Mouse (Mus musculus) cerebellum, adult 8-10 months (tissue): ENCODE data around the gene Dvl2.
"Not testable (repeated sequence)": the region's sequence is repeated elsewhere in the genome, so short reads cannot be mapped to it uniquely, and the experiment has no call there.

Experiments
- DNase-seq: peaks from one replicate; pipeline ENCODE4 v3.0.0; 2022

Gene Dvl2

DNA sequence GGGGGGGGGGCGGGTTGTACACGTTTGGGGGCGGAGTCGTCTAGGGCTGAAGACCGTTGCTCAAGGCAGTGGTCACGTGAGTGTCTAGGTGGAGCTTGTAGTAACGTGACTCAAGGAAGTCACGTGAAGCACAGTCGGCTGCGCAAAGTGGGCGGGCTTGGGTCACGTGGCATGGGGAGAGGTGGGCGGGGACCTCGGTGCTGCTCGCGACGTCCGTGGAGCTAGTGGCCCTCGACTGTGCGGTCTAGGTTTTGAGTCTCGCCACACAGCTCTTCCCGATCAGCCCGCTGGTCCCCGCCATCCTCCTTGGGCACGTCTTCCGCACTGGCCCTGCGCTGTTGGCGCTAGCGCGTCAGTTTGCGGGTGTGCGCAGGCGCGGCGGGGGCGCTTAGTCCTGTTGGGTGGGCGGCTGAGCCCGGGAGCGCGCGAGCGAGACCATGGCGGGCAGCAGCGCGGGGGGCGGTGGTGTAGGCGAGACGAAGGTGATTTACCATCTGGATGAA, at the start of gene Dvl2:
TSS of gene Dvl2 (plus strand) at position 200 of the 503 bp plus-strand sequence.
- peak; percentile 83 for DNase-seq

DNA sequence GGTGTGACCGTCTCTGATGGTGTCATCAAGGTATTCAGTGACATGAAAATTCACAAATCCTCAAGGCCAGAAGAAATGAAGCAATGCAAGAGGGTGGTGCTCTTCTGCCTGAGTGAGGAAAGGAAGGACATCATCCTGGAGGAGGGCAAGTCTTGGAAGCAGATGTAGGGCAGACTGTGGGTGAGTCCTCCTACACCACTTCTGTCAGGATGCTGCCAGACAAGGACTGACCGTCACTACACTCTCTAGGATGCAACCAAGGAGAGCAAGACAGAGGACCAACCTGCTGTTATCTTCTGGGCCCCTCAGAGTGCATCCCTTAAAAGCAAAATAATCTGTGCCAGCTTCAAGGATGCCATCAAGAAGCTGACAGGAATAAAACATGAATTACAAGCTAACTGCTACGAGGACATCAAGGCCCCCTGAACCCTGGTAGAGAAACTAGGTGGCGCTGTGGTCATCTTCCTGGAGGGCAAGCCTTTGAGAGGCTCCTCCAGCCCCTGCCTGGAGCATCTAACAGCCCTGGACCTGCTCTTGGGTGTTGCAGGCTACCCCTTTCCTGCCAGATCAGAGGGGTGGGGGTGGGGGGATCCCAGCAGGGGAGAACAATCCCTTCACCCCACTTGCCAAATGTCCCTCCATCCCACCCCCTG, 49.5 kb upstream of the Dvl2 start:
- DNase-seq, result no peak

DNA sequence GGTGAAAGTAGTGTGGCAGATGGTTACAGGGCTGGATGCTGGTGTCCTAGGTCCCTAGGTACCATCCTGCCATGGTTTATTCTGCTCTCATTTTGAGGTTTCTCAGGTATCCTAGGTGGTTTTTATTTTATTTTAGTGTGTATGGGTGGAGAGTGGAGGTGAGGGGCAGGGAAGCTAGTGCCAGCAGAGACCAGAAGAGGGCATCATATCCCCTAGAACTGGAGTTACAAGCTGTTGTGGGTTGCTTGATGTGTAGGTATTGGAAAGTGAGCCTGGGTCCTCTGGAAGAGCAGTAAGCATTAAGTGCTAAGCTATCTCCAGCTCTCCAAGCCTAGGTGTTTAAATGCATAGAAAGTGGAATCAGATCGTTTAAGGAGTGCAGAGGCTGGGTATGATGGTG, 48.1 kb upstream of the Dvl2 start:
- no peak for DNase-seq

DNA sequence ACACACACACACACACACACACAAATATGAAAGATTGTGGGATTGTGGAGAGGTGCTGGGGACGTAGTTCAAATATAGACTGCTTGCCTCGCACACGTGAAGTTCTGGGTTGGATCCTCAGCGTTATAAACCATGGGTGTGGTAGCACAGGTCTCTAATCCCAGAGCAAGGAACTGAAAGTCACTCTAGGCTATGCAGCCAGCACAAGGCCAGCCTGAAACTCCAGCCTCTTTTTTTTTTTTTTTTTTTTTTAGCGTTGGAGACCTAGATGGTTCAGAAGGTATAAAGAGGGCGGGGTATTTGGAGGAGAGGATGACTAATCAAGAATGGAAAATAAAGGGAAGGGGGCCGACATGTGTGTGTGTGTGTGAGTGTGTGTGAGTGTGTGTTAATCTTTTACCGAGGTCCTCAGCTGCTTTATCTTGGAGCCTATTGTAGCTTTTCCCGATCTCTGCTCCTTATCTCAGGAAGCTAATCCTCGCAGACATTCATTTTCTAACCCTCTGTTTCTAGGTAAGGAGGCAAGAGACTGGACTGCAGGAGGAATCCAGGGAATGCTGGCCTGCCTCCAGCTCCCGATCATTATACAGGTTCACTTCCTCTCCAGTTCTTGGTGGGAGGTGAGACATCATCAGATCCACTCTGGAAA, 47.0 kb upstream of the Dvl2 start:
- DNase-seq, result no peak

DNA sequence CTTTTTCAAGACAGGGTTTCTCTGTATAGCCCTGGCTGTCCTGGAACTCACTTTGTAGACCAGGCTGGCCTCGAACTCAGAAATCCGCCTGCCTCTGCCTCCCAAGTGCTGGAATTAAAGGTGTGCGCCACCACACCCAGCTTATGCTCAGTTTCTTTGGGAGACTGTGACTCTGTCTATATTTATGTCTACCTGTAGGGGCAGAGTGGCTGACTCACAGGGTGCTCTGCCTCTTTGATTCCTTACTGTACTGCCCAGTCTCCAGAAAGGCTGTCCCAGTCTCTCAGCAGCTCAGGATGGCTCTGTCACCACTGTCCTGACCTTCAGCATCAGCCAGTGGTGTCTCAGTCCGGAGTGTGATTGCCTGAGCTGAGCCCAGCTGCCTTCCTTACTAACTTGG, 44.8 kb upstream of the Dvl2 start:
- not testable (repeated sequence) for DNase-seq

DNA sequence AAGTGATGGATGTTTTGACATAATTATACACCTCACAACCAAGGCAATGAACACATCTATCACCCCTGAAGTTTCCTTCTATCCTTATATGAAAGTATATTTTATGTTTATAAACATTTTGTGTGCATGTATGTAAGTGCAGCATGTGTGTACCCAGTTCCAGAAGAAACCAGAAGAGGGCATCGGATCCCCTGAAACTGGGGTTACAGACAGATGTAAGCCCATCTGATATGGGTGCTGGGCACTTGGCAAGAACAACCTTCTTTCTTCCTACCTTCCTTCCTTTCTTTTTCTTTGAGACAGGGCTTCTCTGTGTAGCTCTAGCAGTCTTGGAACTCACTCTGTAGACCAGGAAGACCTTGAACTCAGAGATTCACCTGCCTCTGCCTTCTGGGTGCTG, 44.2 kb upstream of the Dvl2 start:
- no peak for DNase-seq

DNA sequence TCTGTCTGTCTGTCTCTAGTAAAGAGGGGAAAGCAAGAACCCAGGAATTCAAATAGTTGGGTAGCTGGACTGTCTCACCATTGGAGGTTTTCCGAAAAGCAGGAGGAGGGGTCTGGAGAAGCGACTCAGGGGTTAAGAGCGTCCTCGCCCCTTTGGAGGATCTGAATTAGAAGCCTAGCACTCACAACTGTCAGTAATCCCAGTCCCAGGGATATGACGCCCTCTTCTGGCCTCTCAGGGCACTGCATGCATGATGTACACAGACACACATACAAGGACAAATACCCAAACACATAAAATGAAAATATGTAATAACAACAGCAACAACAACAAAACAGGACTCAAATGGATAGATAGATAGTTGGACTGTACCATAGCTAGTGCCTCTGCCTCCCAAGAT, 39.8 kb upstream of the Dvl2 start:
- no peak for DNase-seq

DNA sequence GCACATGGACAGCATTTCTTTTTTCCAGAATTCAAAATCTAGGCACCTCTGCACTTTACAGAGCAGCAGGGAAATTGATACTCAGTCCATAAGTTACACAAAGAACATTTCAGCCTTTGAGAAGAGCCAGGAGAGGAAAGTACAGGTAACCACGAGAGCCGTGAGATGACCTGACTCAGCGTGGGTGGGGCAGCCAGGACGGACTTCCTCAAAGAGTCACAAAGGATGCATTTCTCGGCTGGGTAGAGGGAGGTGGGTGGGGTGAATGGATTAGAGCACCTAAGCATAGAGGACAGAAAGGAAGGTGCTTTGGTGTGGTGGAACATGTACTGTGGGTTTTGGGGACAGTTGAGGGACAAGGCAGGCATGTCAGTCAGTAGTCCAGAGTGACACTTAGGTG, 38.6 kb upstream of the Dvl2 start:
- DNase-seq, result no peak

DNA sequence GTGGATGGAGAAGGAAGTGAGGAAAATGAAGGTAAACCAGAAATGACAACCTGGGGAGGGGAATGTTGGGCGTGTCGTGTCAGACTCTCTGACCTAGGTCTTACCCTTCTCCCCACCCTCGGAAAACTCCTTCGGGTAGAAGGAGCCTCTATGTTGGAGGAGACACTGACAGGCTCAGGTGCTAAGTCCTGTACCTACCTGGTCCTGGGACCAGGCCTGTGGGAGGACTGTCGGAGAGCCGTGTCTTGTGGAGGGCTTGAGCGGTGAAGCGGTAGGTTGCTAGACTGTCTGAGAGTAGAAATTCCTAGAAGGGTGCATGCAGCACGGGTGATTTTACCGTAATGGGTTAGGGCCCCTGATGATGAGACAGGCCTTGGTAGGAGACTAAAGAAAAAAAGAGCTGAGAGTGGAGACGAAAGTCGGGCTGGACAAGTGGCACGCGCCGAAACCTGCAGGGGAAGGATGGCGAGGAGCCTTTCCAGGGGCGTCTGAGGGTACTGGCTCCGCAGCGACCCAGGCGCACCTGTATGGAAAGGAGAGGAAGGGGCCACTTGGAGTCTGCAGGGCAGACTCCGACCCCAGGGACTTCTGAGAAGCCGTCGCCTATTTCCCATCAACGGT, 35.6 kb upstream of the Dvl2 start, which contains the start of gene Cldn7:
TSS of gene Cldn7 (plus strand) at position 130 of the 621 bp plus-strand sequence.
- DNase-seq, result no peak

DNA sequence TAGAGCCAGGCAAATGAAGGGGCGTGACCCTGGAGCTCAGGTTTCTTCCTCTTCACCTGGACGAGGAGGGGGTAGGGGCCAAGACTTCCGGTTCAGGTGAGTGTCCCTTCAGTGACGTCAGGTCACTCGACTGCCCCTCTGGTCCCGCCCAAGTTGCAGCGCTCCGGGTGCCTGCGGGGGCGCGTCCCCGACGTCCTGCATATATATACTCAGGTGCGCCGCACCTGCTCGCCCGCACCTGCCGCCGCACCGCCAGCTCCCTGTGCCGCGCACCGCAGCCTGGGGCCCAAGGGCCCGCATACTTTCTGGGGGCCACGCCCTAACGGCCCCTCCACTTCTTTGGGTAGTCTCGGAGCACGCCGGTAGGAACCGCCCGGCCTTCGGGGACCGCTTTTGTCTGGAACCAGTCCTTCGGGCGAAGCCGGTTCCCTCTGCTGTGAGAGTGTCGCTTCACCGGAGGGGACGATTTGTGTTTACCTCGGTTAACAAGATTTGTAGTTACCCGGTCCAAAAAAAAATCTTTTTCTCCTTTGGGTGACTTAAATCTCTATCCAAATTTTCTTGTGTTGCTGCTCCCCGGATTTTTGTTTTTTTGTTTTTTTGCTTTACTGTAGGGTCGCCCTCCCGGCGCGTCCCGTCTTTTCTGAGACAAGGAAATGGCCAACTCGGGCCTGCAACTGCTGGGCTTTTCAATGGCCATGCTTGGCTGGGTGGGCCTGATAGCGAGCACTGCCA, 35.0 kb upstream of the Dvl2 start:
- DNase-seq, result no peak

DNA sequence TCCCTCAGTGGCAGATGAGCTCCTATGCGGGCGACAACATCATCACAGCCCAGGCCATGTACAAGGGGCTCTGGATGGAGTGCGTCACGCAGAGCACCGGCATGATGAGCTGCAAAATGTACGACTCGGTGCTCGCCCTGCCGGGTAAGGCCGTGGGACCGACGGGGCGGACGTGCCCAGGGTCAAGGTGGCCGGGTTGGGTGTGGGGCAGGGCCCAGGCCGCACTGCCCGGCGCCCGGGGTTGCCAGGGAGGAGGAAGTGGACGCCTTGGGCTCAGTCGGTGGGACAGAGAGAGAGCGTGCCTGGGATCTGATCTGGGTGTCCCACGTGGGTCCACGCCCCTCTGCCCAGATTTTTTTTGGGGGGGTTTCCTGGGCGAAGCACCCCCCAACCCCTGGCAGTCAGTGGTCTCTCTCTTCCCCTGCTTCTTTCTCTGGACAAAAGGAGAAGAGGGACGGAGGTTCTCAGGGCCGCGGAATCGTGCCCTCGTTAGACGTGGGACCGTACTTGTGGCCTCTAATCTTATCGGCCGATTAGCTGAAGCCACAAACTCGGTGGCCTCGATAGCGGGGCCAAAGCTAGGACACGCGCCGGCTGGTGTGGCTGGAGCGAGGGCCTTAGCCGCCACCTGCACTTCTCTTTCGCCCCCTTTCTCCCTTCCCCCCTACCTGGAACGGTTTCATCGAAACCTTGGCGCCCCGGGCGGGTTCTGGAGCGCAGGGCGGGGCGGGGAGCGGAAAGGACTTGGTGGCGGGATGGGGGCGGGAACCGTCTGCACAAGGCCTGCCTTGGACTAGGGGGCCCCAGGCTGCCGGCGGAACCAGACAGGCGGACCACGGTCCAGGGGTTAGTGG, 34.2 kb upstream of the Dvl2 start:
- no peak for DNase-seq

DNA sequence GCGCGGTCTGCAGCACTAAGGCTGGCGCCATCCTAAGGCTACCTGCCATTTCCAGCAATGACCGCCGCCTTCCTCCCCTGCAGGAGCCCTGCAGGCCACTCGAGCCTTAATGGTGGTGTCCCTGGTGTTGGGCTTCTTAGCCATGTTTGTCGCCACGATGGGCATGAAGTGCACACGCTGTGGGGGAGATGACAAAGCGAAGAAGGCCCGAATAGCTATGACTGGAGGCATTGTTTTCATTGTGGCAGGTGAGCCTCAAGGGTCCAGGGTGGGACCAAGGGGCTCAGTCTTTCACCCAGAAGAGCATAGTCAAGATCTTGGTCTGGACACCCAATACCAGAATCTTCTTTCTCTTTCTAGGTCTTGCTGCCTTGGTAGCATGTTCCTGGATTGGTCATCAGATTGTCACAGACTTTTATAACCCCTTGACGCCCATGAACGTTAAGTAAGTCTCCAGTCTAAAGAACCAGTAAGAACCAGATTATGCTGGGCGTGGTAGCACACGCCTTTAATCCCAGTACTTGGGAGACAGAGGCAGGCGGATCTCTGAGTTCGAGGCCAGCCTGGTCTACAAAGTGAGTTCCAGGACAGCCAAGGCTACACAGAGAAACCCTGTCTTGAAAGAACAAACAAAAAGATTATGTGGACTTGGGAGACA, 33.4 kb upstream of the Dvl2 start:
- DNase-seq, result no peak

DNA sequence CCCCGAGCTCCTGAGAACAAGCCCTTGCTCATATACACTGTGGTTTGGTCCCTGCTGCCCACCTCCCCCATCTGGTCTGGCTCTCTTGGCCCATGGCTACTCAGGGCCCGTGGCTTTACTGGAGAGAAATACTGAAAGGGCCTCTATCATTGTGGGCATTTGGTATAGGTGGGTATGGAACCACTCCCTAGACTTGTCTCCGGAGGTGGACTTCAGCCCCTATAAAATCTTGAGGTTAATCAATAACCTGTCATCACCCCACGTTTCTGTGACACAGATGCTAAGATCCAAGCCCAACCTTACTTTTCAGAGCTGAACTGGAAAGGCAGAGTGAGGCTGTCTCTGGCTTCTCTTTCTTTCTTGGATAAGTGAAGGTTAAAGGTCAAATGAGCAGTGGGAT, 31.6 kb upstream of the Dvl2 start:
- DNase-seq, result no peak

DNA sequence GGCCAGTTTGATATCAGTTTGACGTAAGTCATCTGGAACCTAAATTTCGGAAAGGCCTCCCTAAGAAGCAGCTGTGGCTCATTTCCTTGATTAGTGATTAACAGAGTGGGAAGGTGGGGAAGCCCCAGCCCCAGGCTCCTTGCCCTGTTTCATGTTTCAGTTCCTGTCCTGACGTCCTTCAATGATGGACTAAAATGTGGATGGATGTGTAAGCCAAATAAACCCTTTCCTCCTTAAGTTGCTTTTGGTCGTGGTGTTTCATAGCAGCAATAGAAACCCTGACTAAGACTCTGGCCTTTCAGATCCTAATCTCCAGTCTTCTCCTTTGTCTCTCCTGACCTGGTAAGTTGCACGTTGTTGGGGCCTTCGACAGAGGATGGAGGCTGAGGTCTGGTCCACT, 30.2 kb upstream of the Dvl2 start:
- DNase-seq, result no peak

DNA sequence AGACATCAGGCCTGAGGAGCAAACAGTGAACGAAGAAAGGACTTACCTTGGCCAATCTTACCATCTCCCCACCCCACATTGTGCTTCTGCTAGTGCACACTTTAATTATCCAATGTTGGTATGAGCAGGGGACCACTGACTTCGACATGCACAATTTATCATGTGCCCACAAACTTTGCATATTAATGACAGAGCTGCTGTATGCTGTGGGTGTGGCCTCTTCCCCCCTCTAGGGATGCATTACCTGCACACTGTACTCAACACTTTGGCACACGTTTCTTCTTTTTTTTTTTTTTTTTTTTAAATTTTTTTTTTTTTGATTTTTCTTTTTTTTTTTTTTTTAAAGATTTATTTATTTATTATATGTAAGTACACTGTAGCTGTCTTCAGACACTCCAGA, 29.6 kb upstream of the Dvl2 start:
- DNase-seq, result no peak

DNA sequence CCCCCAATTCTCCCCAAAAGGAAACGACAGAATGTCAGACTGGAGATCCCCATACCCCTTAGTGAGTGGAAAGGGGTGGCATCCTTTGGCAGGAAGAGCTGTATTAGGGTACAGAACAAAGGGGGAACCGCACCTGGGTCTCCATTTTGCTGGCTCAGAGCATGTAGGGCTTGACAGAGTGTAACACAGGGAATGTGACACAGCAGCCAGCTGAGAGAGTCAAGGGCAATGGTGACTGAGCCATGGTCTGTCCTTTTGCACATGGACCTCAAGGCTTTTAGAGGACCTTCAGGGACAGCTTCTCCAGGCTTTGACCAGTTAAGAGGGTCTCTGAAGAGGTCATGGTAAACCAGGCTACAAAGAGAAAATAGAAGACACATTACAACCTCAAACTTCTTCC, 25.5 kb upstream of the Dvl2 start:
- DNase-seq, result no peak

DNA sequence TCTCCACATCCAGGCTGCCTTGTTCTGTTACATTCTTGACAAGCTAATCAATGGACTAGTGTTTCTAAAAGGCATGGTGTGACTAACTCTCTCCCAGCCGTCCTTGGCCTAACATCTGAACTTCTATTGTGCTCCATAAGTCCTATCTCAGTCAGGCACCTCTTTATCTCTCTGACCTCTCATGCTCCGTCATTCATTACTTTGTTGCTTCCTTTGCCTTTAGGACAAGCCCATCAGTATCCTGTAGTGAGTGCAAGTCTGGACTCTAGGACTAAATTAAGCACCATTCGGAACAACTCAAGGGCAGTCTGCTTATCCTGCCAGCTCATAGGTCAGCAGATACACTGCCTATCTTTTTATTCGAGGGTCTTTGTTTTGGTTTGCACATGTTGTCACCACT, 24.1 kb upstream of the Dvl2 start:
- no peak for DNase-seq

DNA sequence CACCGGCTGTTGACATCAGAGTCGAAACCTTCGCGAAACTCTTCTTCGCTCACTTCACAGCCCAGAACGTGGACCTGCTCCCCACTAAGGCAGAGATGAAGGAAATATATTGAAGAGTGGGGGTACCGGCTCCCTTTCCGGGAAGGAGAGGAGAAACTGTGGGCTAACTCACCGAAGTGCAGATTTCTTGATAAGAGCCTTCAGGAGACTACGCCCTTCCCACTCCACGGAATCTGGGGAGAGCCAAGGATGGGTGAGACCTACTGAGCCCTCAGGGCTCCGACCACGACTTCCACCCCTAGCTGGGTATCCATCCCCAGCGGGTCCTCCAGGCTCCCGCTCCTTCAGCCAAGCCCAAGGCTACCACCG, 20.6 kb upstream of the Dvl2 start:
- DNase-seq, result no peak

DNA sequence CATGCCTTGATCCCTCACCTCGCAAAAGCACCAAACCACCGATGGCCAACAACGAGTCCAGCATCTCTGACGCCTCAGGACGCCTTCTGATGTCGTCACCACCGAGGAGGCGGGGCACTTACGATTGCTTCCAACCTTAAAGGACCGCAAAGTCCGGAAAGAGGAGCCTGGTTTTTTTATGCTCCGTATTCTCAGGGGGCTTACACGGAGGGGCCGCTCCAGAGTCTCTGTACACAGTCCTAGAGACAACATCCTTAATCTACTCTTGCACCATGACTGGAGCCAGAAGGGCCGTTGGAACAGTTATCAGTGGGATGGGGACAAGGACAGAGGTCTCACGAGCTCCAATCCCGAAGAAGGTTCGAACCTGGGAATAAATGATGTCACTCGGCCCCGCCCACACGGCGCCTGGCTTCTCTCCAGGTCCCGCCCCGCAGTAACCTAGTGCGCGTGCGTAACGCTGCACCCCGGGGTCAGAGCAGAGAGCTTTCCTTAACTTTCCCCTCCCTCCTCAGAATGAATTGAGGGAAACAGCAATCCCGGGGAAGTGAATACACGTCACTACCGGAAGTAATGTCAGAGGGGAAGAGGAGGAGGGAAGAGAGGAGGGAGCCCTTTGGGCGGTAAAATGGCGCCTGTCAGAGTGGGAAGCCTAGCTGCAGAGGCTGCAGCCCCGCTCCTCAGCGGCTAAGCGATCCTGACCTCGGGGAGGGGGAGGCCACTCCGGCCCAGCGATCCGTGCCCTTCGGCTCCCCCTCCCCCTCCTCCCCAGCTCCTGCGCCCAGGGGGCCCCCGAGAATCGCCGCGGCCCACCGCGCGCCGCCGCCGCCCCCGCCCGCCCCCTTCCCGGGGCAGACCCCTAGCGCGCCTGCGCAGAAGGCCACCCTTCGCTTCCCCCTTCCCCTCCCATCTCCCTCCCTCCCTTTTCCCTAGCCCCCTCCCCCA, 19.9 kb upstream of the Dvl2 start:
- peak; percentile 100 for DNase-seq

DNA sequence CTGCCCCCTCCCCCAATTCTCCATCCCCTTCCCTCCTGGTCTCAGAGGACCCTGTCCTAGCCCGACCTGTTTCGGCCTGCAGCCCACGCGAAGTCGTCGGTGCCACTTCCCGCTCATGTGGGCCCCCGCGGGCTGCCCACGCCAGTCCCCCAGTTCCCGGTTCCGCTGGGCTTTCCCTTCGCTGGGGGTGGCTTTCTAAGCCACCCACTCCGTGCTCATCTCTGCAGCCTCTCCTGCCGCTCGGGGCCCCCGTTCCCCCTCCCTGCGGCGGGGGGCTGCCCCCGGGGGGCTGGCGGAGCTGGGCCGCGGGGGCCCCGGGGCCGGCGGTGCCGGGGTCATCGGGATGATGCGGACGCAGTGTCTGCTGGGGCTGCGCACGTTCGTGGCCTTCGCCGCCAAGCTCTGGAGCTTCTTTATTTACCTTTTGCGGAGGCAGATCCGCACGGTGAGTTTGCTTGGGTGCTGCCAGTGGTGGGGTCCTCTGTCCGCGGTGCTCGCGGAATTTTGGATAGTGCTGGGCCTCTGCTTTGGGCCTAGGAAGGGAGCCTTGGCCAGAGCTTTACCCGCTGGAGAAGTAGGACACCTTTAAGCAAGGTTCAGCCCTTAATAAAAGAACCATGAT, 19.1 kb upstream of the Dvl2 start, which contains the start of gene Ctdnep1:
TSS of gene Ctdnep1 (plus strand) at position 16 of the 622 bp plus-strand sequence.
- peak; percentile 46 for DNase-seq
